Mouse (Mus musculus): ENCODE measurements around the gene Gm49776. TPM values are rescaled to one million over a fixed set of nuclear protein-coding genes. Genes with fewer than 3 reads are reported as not detected.
"Not testable (repeated sequence)": the region's sequence is repeated elsewhere in the genome, so short reads cannot be mapped to it uniquely, and the experiment has no call there.

Gm49776 gene
- polyA plus RNA-seq (2015; fragmentation: Nextera tagmentation; extraction: Ambion mirVana), result 2.2 and 6.0 TPM in 2 replicates

- Histone ChIP-seq H3K4me1 (replicated peaks) (no peaks in the 10 kb centered on the region), H3K9me3 (no peaks in the 10 kb centered on the region), H3K27me3 (no peaks in the 10 kb centered on the region), H3K36me3 (peaks cover 84% of the 10 kb centered on the region), H3K9ac (no peak within 1 kb of the TSS), H3K4me3 (no peak within 1 kb of the TSS), H3K27ac (replicated peaks) (no peak within 1 kb of the TSS), H3K4me2 (no peak within 1 kb of the TSS)
- 96% methylated on average over 2 of the region's 2 CpGs for WGBS
- no peak for ATAC-seq (ENCODE audit: low FRiP score, low read depth)
Observed at GRCm38 (mm10) chr16:18258221-18258620, at the start of gene Gm49776. Gm49776 (minus strand) TSS chr16:18258321.

- 4% methylated on average over 10 of the region's 10 CpGs for WGBS
- not testable (repeated sequence) for H3K9me3 ChIP-seq; H3K27me3 ChIP-seq; ATAC-seq (ENCODE audit: low FRiP score, low read depth); H3K36me3 ChIP-seq
- H3K27ac ChIP-seq (replicated peaks), result peak overlapping the region; percentile 59
- 0 out of 2 replicates have a peak overlapping the region, but pooled peaks have one; percentile 21 for H3K9ac ChIP-seq
- H3K4me2 ChIP-seq, result peak overlapping the region; percentile 93
- peak overlapping the region; percentile 94 for H3K4me3 ChIP-seq
- H3K4me1 ChIP-seq (replicated peaks), result peaks cover 31% of the 10 kb centered on the region
Observed at GRCm38 (mm10) chr16:18289614-18290013, 31.5 kb upstream of the Gm49776 start.

GRCm38 (mm10) chr16:18289067-18289588 is 31.0 kb upstream of the Gm49776 start, which contains the start of gene Dgcr8:
Dgcr8 (minus strand) TSS chr16:18289246.
- ATAC-seq (ENCODE audit: low FRiP score, low read depth), result peak; percentile 99
- Histone ChIP-seq H3K27me3 (no peaks in the 10 kb centered on the region), H3K4me3 (peak within 1 kb of the TSS; percentile 94), H3K9me3 (no peaks in the 10 kb centered on the region), H3K4me2 (peak within 1 kb of the TSS; percentile 93), H3K27ac (replicated peaks) (peak within 1 kb of the TSS; percentile 90), H3K4me1 (replicated peaks) (peaks cover 31% of the 10 kb centered on the region), H3K9ac (peak within 1 kb of the TSS; percentile 97), H3K36me3 (peaks cover 11% of the 10 kb centered on the region)
- under 1% methylated on average over 63 of the region's 71 CpGs for WGBS

- Histone ChIP-seq H3K27ac (replicated peaks) (peak overlapping the region; percentile 90), H3K9ac (peak overlapping the region; percentile 97), H3K4me3 (peak overlapping the region; percentile 94), H3K9me3 (no peaks in the 10 kb centered on the region), H3K27me3 (no peaks in the 10 kb centered on the region), H3K4me1 (replicated peaks) (peaks cover 31% of the 10 kb centered on the region), H3K4me2 (peak overlapping the region; percentile 93), H3K36me3 (peaks cover 16% of the 10 kb centered on the region)
- under 1% methylated on average over 29 of the region's 31 CpGs for WGBS
- ATAC-seq (ENCODE audit: low FRiP score, low read depth), result peak; percentile 85
Observed at GRCm38 (mm10) chr16:18288581-18289061, 30.5 kb upstream of the Gm49776 start.

GRCm38 (mm10) chr16:18288166-18288565 is 30.0 kb upstream of the Gm49776 start:
- WGBS, result 2% methylated on average over 4 of the region's 4 CpGs
- ATAC-seq (ENCODE audit: low FRiP score, low read depth), result no peak
- H3K9ac ChIP-seq, result peak overlapping the region; percentile 97
- H3K9me3 ChIP-seq, result no peaks in the 10 kb centered on the region
- peaks cover 21% of the 10 kb centered on the region for H3K36me3 ChIP-seq
- peak overlapping the region; percentile 93 for H3K4me2 ChIP-seq
- H3K27ac ChIP-seq (replicated peaks), result peak overlapping the region; percentile 90; the same call in 1 of the 2 replicates
- peak overlapping the region; percentile 94 for H3K4me3 ChIP-seq
- no peaks in the 10 kb centered on the region for H3K27me3 ChIP-seq
- peaks cover 31% of the 10 kb centered on the region for H3K4me1 ChIP-seq (replicated peaks)

DNA sequence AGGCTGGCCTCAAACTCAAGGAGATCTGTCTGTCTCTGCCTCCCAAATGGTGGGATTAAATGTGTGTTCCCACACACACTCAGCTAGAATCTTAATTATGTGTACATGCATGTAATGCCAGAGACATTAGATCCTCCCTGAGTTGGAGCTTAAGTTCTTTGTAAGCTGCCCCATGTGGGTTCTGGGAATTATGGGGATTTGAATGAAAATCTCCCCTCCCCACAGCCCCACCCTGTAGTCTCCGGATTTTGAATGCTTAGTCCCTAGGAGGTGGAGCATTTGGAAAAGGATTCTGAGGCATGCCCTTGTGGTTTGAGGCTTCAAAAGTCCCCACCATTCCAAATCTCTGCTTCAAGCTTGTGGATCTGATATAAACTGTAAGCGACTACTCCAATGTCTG is 17.0 kb upstream of the Gm49776 start:
- no peaks in the 10 kb centered on the region for H3K9me3 ChIP-seq
- H3K9ac ChIP-seq, result no peak overlapping the region
- H3K36me3 ChIP-seq, result peaks cover 91% of the 10 kb centered on the region
- no peak overlapping the region for H3K27ac ChIP-seq (replicated peaks)
- H3K4me2 ChIP-seq, result no peak overlapping the region
- H3K4me3 ChIP-seq, result no peak overlapping the region
- ATAC-seq (ENCODE audit: low FRiP score, low read depth), result no peak
- H3K27me3 ChIP-seq, result no peaks in the 10 kb centered on the region
- WGBS, result 75% methylated on average over 2 of the region's 2 CpGs
- no peaks in the 10 kb centered on the region for H3K4me1 ChIP-seq (replicated peaks)

- Histone ChIP-seq H3K36me3 (peaks cover 76% of the 10 kb centered on the region), H3K27me3 (no peaks in the 10 kb centered on the region), H3K4me3 (no peak overlapping the region), H3K9me3 (no peaks in the 10 kb centered on the region), H3K27ac (replicated peaks) (no peak overlapping the region), H3K4me1 (replicated peaks) (no peaks in the 10 kb centered on the region), H3K9ac (no peak overlapping the region), H3K4me2 (no peak overlapping the region)
- no peak for ATAC-seq (ENCODE audit: low FRiP score, low read depth)
- 89% methylated on average over 5 of the region's 5 CpGs for WGBS
Observed at GRCm38 (mm10) chr16:18268182-18268581, 10.1 kb upstream of the Gm49776 start.

DNA sequence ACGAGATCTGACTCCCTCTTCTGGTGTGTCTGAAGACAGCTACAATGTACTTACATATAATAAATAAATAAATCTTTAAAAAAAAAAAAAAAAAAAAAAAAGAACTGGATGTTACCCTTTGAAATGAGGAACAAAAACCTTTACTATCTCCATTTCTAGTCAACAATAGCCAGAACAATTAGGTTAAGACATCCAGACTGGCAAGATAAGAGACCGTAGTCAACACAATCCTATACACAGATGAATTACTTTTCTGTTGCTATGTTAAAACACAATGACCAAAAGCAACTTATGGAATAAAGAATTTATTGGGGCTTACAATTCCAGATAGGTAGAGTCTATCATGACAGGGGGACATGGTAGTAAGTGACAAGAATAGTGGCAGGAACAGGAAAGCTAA is 6.9 kb upstream of the Gm49776 start:
- ATAC-seq (ENCODE audit: low FRiP score, low read depth), result no peak
- no peaks in the 10 kb centered on the region for H3K9me3 ChIP-seq
- no peaks in the 10 kb centered on the region for H3K4me1 ChIP-seq (replicated peaks)
- no peak overlapping the region for H3K4me2 ChIP-seq
- no peak overlapping the region for H3K4me3 ChIP-seq
- no peak overlapping the region for H3K27ac ChIP-seq (replicated peaks)
- no peaks in the 10 kb centered on the region for H3K27me3 ChIP-seq
- H3K36me3 ChIP-seq, result peaks cover 67% of the 10 kb centered on the region
- 88% methylated on average over 2 of the region's 2 CpGs for WGBS
- H3K9ac ChIP-seq, result no peak overlapping the region

DNA sequence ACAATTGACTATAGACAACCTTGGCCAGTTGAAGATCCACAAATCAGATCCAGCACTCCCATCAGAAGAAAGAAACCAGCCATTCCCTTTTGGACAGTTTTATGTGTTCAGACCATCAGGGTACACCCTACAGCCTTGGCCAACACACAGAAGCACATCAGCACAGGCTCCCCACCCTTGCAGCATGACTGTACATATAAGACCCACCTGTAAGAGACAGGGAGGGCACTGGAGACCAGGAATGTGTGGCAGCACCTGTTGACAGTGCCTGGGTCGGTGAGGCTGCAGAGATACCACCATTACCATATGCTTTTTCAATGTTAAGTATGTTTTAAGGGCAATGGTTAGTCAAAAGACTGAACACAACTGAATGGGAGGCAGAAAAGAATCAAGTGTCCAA is 4.3 kb downstream of the Gm49776 start:
- H3K4me2 ChIP-seq, result no peak overlapping the region
- H3K9ac ChIP-seq, result no peak overlapping the region
- no peak overlapping the region for H3K27ac ChIP-seq (replicated peaks)
- 92% methylated on average over 1 of the region's 1 CpGs for WGBS
- ATAC-seq (ENCODE audit: low FRiP score, low read depth), result no peak
- no peaks in the 10 kb centered on the region for H3K27me3 ChIP-seq
- H3K36me3 ChIP-seq, result peaks cover 73% of the 10 kb centered on the region
- H3K9me3 ChIP-seq, result no peaks in the 10 kb centered on the region
- H3K4me1 ChIP-seq (replicated peaks), result peaks cover 23% of the 10 kb centered on the region
- H3K4me3 ChIP-seq, result no peak overlapping the region

GRCm38 (mm10) chr16:18252736-18253135 is 5.4 kb downstream of the Gm49776 start:
- no peak overlapping the region for H3K9ac ChIP-seq
- WGBS, result 85% methylated on average over 6 of the region's 6 CpGs
- no peaks in the 10 kb centered on the region for H3K9me3 ChIP-seq
- H3K36me3 ChIP-seq, result peaks cover 63% of the 10 kb centered on the region
- no peaks in the 10 kb centered on the region for H3K27me3 ChIP-seq
- peaks cover 24% of the 10 kb centered on the region for H3K4me1 ChIP-seq (replicated peaks)
- H3K4me2 ChIP-seq, result no peak overlapping the region
- H3K27ac ChIP-seq (replicated peaks), result no peak overlapping the region
- H3K4me3 ChIP-seq, result no peak overlapping the region
- no peak for ATAC-seq (ENCODE audit: low FRiP score, low read depth)

- H3K4me2 ChIP-seq, result peak overlapping the region; percentile 83
- peak overlapping the region; percentile 87; the same call in 1 of the 2 replicates for H3K4me3 ChIP-seq
- H3K27me3 ChIP-seq, result no peaks in the 10 kb centered on the region
- ATAC-seq (ENCODE audit: low FRiP score, low read depth), result no peak
- H3K27ac ChIP-seq (replicated peaks), result no peak overlapping the region
- H3K4me1 ChIP-seq (replicated peaks), result peaks cover 39% of the 10 kb centered on the region
- 0 out of 2 replicates have a peak overlapping the region, but pooled peaks have one; percentile 6 for H3K9ac ChIP-seq
- H3K36me3 ChIP-seq, result peaks cover 51% of the 10 kb centered on the region
- H3K9me3 ChIP-seq, result no peaks in the 10 kb centered on the region
- WGBS, result 63% methylated on average over 10 of the region's 10 CpGs
Observed at GRCm38 (mm10) chr16:18250828-18251790, 7.0 kb downstream of the Gm49776 start.

GRCm38 (mm10) chr16:18250231-18250630 is 7.9 kb downstream of the Gm49776 start:
- Histone ChIP-seq H3K27ac (replicated peaks) (no peak overlapping the region), H3K9me3 (no peaks in the 10 kb centered on the region), H3K4me1 (replicated peaks) (peaks cover 39% of the 10 kb centered on the region), H3K4me2 (peak overlapping the region; percentile 83), H3K4me3 (peak overlapping the region; percentile 87), H3K36me3 (peaks cover 54% of the 10 kb centered on the region), H3K9ac (peak overlapping the region; percentile 69; the same call in 1 of the 2 replicates), H3K27me3 (no peaks in the 10 kb centered on the region)
- WGBS, result 52% methylated on average over 4 of the region's 4 CpGs
- ATAC-seq (ENCODE audit: low FRiP score, low read depth), result no peak
